Mouse (Mus musculus) gonadal fat pad, adult 2 months (tissue): ENCODE results near the gene Sec13. TPM values are rescaled to one million over a fixed set of nuclear protein-coding genes. Genes with fewer than 3 reads are reported as not detected.
"Not testable (repeated sequence)": the region's sequence is repeated elsewhere in the genome, so short reads cannot be mapped to it uniquely, and the experiment has no call there.

Experiments used
- DNase-seq: peaks from one replicate; pipeline ENCODE4 v3.0.0-alpha.2; 2012; ENCODE audit warnings: low read depth
- polyA plus RNA-seq: library from polyadenylated mRNA; depleted of rRNA; stranded (reverse); fragments of >200 nt; gene quantifications from 2 replicates; pipeline ENCODE4 v1.2.3, GENCODE M21; 2012; rRNA removed

Sec13 gene
- polyA plus RNA-seq, result 168 and 231 TPM in 2 replicates

GRCm38 (mm10) chr6:113740236-113741217, at the start of gene Sec13:
TSS of gene Sec13 (minus strand) at chr6:113740743.
- no peak for DNase-seq

- DNase-seq, result no peak
Measured at GRCm38 (mm10) chr6:113787459-113787968, 47.0 kb upstream of the Sec13 start.

DNA sequence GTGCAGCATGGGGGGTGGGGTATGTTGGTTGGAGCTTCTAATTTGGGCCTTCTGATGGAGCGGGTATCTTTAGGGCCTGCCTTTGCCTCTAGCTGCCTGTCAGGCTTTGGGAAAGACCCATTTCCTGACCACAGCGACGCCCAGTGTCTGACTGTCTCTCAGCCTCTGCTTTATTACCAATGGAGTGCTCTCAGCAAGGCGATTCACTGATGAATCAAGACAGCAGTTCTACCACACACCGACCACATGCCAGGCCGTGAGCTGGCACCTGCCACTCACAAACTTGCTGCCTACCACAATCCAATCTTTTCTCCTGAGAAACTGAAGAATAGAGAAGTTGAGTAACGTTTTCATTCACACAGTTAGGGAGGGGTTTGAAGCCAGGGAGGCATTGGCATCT, 45.1 kb upstream of the Sec13 start:
- DNase-seq, result no peak

- no peak for DNase-seq
Measured at GRCm38 (mm10) chr6:113778229-113778753, 37.7 kb upstream of the Sec13 start.

DNA sequence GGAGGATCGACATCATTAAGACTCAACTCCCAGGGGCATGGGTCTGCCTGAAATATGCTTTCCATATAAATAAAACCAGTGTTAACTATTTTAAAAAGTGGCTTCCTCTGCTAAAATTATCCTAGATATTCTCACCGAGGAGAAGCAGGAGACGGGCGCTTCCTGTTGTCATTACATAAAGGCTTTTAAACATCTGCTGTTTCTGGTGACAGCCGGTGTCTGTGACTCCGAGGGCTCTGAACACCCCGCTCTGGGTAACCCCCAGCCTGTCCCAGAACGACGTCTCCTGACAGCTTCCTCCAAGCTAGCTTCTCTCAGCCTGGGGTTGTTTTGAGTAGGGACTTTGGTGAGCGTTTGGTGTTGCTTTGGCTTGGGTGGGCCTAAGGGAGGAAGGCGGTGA, 28.3 kb upstream of the Sec13 start:
- DNase-seq, result no peak

GRCm38 (mm10) chr6:113761644-113762043, 21.1 kb upstream of the Sec13 start:
- peak; percentile 64 for DNase-seq

DNA sequence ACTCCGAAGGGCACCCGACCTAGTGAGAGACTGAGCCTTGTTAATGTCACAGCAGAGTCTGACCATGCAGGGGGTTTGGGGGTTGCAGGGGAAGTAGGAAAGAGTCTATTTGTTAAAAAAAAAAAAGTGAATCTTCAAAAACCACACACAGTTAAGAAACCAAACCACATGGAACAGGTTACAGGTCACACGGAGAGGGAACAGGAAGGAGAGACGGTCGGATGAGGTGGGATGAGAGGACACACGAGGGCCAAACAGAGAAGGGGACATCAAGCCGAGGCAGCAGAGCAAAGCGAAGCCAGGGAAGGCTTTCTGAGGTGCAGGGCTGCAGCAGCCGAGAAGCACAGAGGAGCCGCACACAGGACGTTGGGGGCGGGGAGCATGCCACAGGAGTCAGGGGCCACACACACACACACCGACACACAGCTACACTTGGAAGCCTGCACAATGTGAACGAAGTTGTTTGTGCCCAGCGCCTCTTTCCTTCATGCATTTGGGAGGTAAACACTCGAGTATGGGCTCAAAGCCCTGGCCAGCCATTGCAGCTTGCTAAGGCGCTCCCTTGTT, 8.7 kb upstream of the Sec13 start:
- DNase-seq, result no peak

GRCm38 (mm10) chr6:113748351-113748750, 7.8 kb upstream of the Sec13 start:
- no peak for DNase-seq

DNA sequence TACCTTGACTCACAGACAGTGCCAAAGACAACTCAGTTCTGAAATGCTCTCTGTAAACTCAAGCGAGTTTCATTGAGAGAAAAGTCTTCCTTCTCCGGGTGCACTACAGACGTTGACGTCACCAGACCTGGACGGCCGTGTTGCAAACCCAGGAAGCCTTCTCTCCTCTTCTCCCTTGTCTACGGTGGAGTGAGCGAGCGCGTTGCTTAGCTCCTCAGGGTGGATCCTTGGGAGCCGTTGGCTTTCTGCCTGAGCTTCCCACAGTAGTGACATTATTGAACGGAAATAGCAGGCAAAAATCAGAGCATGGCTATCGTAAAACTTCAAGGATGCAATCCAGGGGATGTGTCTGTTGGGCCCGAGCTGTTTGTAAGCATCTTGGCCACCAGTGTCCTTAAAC, 6.7 kb upstream of the Sec13 start:
- DNase-seq, result no peak

DNA sequence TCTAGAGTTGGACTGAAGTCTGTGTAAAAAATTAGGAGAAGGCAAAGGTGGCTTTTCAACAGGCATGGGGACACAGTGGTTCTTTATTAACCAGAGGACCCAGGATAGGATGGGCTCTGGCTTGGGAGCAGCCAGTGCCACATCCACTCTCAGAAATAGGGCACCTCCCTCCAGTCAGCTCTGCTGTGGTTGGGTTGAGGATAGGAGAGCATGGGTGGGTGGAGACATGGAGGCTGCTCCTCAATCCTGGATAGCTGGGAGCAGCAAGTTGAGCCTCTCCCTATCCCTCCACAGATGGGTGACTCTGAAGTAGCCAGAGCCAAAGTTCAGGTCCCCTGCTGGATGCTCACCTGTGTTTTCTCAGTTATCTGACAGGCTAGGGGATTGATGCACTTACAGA, 4.6 kb upstream of the Sec13 start:
- no peak for DNase-seq

GRCm38 (mm10) chr6:113743111-113743510, 2.6 kb upstream of the Sec13 start:
- no peak for DNase-seq

GRCm38 (mm10) chr6:113742321-113742720, 1.8 kb upstream of the Sec13 start:
- DNase-seq, result no peak

DNA sequence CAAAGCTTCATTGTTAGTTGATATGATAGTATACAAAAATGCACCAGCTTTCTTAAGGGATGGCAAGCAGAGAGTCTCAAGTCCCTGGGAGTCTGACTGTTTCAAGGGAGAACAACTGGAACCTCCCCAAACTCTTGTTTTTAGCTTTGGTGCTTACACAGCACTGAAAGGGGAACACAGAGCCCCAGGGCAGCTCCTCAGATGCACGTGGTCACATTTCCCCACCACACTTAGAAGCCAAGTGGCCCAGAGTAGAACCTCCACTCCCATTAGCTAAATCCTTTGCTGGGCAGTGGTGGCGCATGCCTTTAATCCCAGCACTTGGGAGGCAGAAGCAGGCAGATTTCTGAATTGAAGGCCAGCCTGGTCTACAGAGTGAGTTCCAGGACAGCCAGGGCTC, 882 bp upstream of the Sec13 start:
- no peak for DNase-seq

DNA sequence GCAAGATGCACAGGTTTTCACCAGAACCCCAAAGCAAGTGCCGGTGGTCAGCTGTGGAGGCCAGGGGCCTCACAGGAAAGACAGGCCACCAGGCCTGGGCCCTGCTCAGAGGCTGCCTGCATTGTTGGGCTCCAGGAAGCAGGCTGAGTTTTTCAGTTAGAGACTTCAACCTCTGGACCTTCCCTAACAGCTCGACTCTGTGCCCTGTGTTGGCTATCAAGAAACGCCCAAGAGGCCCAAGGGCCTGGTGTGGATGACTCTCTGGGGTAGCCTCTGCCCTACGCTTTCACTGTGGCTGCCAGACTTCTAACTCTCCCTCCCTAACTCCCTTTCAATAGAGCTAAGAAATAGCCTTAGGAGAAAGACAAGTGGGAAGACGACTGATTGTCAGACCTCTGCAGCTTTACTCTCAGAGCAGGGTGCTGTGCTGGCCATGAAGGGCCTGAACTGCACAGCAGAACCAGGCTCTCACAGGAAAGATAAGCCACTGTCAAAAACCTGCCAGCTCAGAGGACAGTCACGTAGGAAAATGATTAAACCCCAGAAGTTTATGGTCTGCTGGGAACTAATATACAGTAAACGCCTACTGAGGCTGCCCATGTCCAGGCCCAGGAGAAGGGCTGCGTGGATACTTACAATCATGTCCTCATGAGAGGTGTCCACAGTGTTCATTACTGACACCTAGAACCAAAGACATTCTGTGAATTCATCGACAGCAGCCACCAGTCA, 3.1 kb downstream of the Sec13 start:
- no peak for DNase-seq

GRCm38 (mm10) chr6:113731296-113731695, 9.2 kb downstream of the Sec13 start:
- no peak for DNase-seq

DNA sequence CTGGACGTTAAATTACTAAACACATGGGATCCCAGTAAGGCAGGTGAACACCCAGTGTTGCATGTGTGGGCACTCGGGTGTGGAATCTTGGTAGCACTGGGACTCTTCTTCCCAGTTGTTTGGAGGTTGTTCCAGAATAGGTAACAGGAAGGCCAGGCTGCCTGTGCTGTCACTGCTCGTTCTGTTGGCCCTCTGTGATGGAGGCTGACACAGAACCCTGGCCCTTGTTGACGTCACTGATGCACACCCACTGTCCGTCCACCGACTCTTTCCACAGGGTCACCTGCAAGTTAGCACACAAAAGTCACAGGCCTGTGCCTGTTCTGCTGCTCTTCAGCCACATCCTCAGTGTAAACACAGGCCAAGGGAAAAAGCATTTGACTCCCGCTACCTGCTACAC, 12.4 kb downstream of the Sec13 start:
- DNase-seq, result no peak

- DNase-seq, result no peak
Measured at GRCm38 (mm10) chr6:113721061-113721460, 19.5 kb downstream of the Sec13 start.

DNA sequence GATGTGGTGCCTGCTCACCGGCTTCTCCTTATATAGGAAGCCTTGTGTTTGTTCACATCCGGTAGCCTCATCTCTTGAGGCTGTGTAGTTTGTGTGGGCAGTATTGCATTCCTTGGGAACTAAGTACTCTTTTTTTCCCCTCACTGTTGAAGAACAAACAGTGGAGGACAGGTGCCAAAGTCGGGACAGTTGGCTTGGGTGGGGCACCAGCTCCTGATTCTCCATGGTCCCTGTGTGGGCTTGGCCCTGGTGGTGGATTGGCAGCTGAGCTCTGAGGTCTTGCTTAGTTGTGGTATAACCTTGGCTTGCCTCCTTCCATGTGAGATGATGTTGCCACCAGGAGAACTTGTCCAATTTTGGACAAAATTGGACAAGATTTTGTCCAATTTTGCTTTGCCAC, 20.7 kb downstream of the Sec13 start, which contains the start of gene Ghrl:
Gene Ghrl, minus strand, starts transcription at position 3 of the 400 bp plus-strand sequence.
- no peak for DNase-seq

DNA sequence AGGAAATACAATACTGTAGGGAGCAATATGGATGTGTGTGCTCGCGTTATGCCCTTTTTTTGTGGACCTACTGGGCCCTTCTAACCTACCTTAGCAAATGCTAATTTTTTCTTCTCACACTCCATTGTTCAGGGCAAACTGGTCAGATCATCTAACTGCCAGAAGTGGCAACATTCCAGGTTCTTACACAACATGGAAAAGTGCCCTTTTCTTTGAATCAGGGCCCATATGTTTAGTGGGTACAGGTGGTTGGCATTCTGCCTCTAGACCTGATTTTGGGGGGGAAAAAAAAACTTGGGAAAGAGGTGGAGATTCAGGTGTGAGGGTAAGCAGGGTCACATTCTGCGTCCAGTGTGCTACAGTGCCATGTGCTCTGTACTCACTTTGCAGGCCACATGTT, 23.0 kb downstream of the Sec13 start:
- no peak for DNase-seq

DNA sequence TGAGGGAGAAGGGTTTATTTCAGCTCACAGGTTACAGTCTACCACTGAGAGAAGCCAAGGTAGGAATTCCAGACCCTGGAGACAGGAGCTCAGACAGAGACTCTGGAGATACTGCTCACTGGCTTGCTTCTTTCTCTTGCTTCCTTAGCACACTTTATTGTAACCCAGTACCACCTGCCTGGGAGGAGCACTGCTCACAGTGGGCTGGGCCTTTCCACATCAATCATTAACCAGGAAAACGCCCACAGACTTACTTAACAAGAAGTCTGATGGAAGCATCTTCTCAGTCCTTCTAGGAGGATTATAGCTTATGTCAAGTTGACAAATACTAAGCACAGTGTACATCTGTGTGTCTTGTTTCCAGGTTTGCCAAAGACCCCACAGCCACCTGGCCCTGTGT, 25.7 kb downstream of the Sec13 start:
- DNase-seq, result no peak

DNA sequence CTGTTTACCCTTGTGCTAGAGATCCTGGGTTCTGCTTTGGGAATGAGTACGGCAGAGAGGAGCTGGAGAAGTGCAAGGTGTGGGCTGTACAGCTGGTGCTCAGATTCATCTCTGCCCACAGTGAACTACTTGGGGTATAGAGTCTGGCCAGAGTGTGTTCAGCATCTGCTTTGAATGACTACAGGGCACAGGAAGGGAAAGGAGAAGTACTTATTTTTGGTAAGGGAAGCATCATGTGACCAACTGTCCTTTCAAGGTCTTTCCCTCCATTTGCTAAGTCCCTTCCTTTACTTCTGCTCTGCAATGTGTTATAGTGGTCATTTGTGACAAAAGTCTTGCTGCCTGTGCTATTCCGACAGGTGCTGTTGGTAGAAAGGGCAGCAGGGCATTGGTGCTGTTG, 26.3 kb downstream of the Sec13 start:
- DNase-seq, result no peak

- DNase-seq, result not testable (repeated sequence)
Measured at GRCm38 (mm10) chr6:113713389-113713788, 27.2 kb downstream of the Sec13 start.
